10 mouse cellular contexts compared by ENCODE assay signal in genomic region chr2:158079843-158080395, GRCm38 (mm10). TPM values are rescaled to one million over a fixed set of nuclear protein-coding genes. Genes with fewer than 3 reads are reported as not detected.
A peak's percentile ranks its signal among the peaks of the same experiment; 100 is the strongest.
DNase-seq lines count a peak whose midpoint lies in the region; ATAC-seq and TF ChIP-seq lines count a peak whose summit lies in the region.
"Had no signal": no experiment of that assay in that cellular context is flagged by ENCODE, and none has a peak within 500 bp of the region (broad histone marks: within the 10 kb centered on the region; RNA-seq: fewer than 3 reads in every experiment).

No protein-coding gene starts in this region.

- no peak overlapping the region for H3K9ac ChIP-seq in liver, adult 2 months (ENCODE audit: low read depth, low read length)
- H3K9ac ChIP-seq in intestine, embryonic 16.5 days (ENCODE audit: low read depth, low read length): peak overlapping the region; percentile 34

- peak; percentile 39 for TF ChIP-seq CTCF in liver, adult 2 months (IDR thresholded peaks at IDR 0.05; ENCODE audit: low read depth, low read length)

- peak; percentile 20 for DNase-seq in embryo, embryonic 11 days
- DNase-seq in embryo, embryonic 9.5 days (ENCODE audit: extremely low spot score): no peak
- DNase-seq in liver, adult 2 months (ENCODE audit: extremely low read depth, low read depth, low spot score): no peak
- no peak for DNase-seq in liver
- DNase-seq in retina, embryonic 14.5 days (ENCODE audit: low spot score): peak; percentile 18
- no peak for DNase-seq in gastrocnemius, postnatal 25 days
- DNase-seq: heart, adult 11 months; left cerebral cortex, postnatal 4 days had no signal

- H3K79me2 ChIP-seq in liver, adult 2 months (ENCODE audit: control insufficient read depth, insufficient read depth, low read length): no peaks in the 10 kb centered on the region

- H3K36me3 ChIP-seq in liver, adult 2 months (ENCODE audit: control insufficient read depth, insufficient read depth, low read length): peaks cover 2% of the 10 kb centered on the region; the same call in 1 of the 2 replicates
- H3K36me3 ChIP-seq in intestine, embryonic 16.5 days (ENCODE audit: control insufficient read depth, insufficient read depth, low read length): peaks cover 11% of the 10 kb centered on the region; the same call in 1 of the 2 replicates

- H3K4me1 ChIP-seq in liver, adult 2 months (ENCODE audit: control insufficient read depth, insufficient read depth, low read length): peaks cover 40% of the 10 kb centered on the region
- H3K4me1 ChIP-seq in intestine, embryonic 16.5 days (ENCODE audit: control insufficient read depth, insufficient read depth, low read length): peaks cover 20% of the 10 kb centered on the region

- H3K4me2 ChIP-seq in intestine, embryonic 16.5 days (ENCODE audit: low read depth, low read length): no peak overlapping the region

- ATAC-seq in intestine, embryonic 16.5 days: peak; percentile 62
- no peak for ATAC-seq in inflammation-experienced regulatory T-cells, adult 6 months

- no peaks in the 10 kb centered on the region for H3K9me3 ChIP-seq in intestine, embryonic 16.5 days (ENCODE audit: control insufficient read depth, low read length)

- H3K27me3 ChIP-seq in liver, adult 2 months (ENCODE audit: control insufficient read depth, insufficient read depth, low read length): no peaks in the 10 kb centered on the region
- no peaks in the 10 kb centered on the region for H3K27me3 ChIP-seq in intestine, embryonic 16.5 days (replicated peaks; ENCODE audit: control insufficient read depth, insufficient read depth, low read length)

- H3K27ac ChIP-seq in liver, adult 2 months (replicated peaks; ENCODE audit: insufficient read depth, low read depth, low read length): peak overlapping the region; percentile 11
- H3K27ac ChIP-seq in intestine, embryonic 16.5 days (ENCODE audit: low read length): peak overlapping the region; percentile 88

- H3K4me3 ChIP-seq in liver, adult 2 months (ENCODE audit: insufficient read depth, low read depth, low read length): no peak overlapping the region
- no peak overlapping the region for H3K4me3 ChIP-seq in intestine, embryonic 16.5 days (ENCODE audit: low read length)

- no peak for TF ChIP-seq POLR2A in liver, adult 2 months (IDR thresholded peaks at IDR 0.05; ENCODE audit: extremely low read depth, insufficient read depth, low read length)

- 44% methylated on average over 9 of the region's 9 CpGs for WGBS in liver, adult 2 months
- WGBS in intestine, embryonic 16.5 days: 48% methylated on average over 9 of the region's 9 CpGs

RNA-seq across cellular contexts. Expression of gene Rprd1b, which starts 51.6 kb away (rescaled TPM):
- 6.8 and 8.3 TPM in 2 replicates for total RNA-seq in liver, adult 2 months (2014; rRNA removed)
- polyA plus RNA-seq in liver, adult 2 months (2012; rRNA removed): 12.8 and 14.2 TPM in 2 replicates
- 33.0 and 34.2 TPM in 2 replicates for polyA plus RNA-seq in intestine, embryonic 16.5 days (2015; fragmentation: Nextera tagmentation; extraction: Ambion mirVana)
- total RNA-seq in gastrocnemius, postnatal 25 days (2021): 10 to 100 TPM; 23.7 to 31.7 TPM
- polyA plus RNA-seq in inflammation-experienced regulatory T-cells, adult 6 months (2017; shearing (Covaris generic)): 10 to 100 TPM; 19.4 to 23.4 (median 21.2) TPM

RNA-seq across cellular contexts. Expression of gene Tti1, which starts 51.7 kb away (rescaled TPM):
- total RNA-seq in liver, adult 2 months (2014; rRNA removed): 8.2 and 8.9 TPM in 2 replicates
- polyA plus RNA-seq in liver, adult 2 months (2012; rRNA removed): 7.6 and 9.0 TPM in 2 replicates
- polyA plus RNA-seq in intestine, embryonic 16.5 days (2015; fragmentation: Nextera tagmentation; extraction: Ambion mirVana): 18.4 and 20.2 TPM in 2 replicates
- total RNA-seq in gastrocnemius, postnatal 25 days (2021): 10 to 100 TPM; 15.1 to 17.9 TPM
- 10 to 100 TPM; 23.8 to 32.0 (median 26.2) TPM for polyA plus RNA-seq in inflammation-experienced regulatory T-cells, adult 6 months (2017; shearing (Covaris generic))

Comparison
In these comparisons a context has a peak if more than half of its experiments do, and no peak if none do; other contexts are left out.
1. DNase-seq: peak in embryo, embryonic 11 days (single experiment) and retina, embryonic 14.5 days (single experiment); none in embryo, embryonic 9.5 days (single experiment), liver, adult 2 months (single experiment), liver (single experiment) and gastrocnemius, postnatal 25 days (single experiment).